Mouse (Mus musculus) lung, embryonic 14.5 days (tissue): ENCODE data around the gene Map4k1. TPM values are rescaled to one million over a fixed set of nuclear protein-coding genes. Genes with fewer than 3 reads are reported as not detected.

Experiments
- ATAC-seq: fragments of 200-750 bp; cut with Nextera tagmentation; 2 replicates; pipeline ENCODE4 v1.8.0; 2017; ENCODE audit warnings: mild to moderate bottlenecking, moderate TSS enrichment, moderate library complexity; ENCODE audit not compliant: insufficient read depth
- DNase-seq: peaks from one replicate; pipeline ENCODE4 v3.0.0-alpha.2; 2015
- H3K27ac ChIP-seq: fragments of 300-500 bp; sonication (generic); 2 replicates; pipeline ENCODE4 v1.5.1; 2014; ENCODE audit warnings: low read depth, mild to moderate bottlenecking, moderate library complexity
- H3K27me3 ChIP-seq: fragments of 300-500 bp; sonication (generic); 2 replicates; pipeline ENCODE4 v1.6.1; 2014; ENCODE audit warnings: low read length, control low read depth; ENCODE audit not compliant: insufficient read depth
- H3K36me3 ChIP-seq: fragments of 300-500 bp; sonication (generic); 2 replicates; pipeline ENCODE4 v1.6.1; 2014; ENCODE audit warnings: control low read depth; ENCODE audit not compliant: insufficient read depth
- H3K4me1 ChIP-seq: fragments of 300-500 bp; sonication (generic); 2 replicates; pipeline ENCODE4 v1.6.1; 2014; ENCODE audit warnings: antibody characterized with exemption, control low read depth; ENCODE audit not compliant: insufficient read depth
- H3K4me2 ChIP-seq: fragments of 300-500 bp; sonication (generic); 2 replicates; pipeline ENCODE4 v1.6.1; 2014; ENCODE audit warnings: mild to moderate bottlenecking
- H3K4me3 ChIP-seq: fragments of 300-500 bp; sonication (generic); 2 replicates; pipeline ENCODE4 v1.5.1; 2014; ENCODE audit warnings: low read depth, low read length
- H3K9ac ChIP-seq: fragments of 300-500 bp; sonication (generic); 2 replicates; pipeline ENCODE4 v1.6.1; 2014
- H3K9me3 ChIP-seq: fragments of 300-500 bp; sonication (generic); 2 replicates; pipeline ENCODE4 v1.6.1; 2016; ENCODE audit warnings: low read depth, low read length, control low read depth
- CTCF ChIP-seq: IDR thresholded peaks from 2 replicates; pipeline ENCODE4 v1.5.1; 2016; ENCODE audit warnings: antibody characterized with exemption, low read depth
- WGBS: fragments of 180-500 bp; shearing (Covaris S2); extraction: QIAGEN DNeasy Blood & Tissue Kit; methylation state at CpG from one replicate; pipeline ENCODE4 v1.1.7; 2014; 5-methylcytosine and 5-hydroxymethylcytosine counted together
- polyA plus RNA-seq: library from polyadenylated mRNA; unstranded; fragments of >200 nt; fragmentation: Nextera tagmentation; extraction: Ambion mirVana; gene quantifications from 2 replicates; pipeline ENCODE4 v1.2.1, GENCODE M21; 2014

The Map4k1 gene
- polyA plus RNA-seq, 1 experiment from 2014 or later, result 8.5 TPM

DNA sequence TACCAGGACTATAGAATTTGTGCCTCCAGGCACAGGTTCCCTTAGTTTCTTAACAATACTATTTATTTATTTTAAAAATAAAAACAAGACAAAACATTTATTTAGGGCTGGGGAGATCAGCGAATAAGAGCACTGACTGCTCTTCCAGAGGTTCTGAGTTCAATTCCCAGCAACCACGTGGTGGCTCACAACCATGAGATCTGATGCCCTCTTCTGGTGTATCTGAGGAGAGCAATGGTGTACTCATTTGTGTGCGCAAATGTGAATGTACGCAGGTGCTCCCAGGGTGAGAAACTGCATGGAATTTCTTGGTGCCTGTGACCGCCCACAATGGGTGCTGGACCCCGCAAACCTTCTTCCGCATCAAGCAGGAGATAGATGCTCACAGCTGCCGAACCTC lies 8.8 kb upstream of the Map4k1 start:
- no peak overlapping the region for H3K4me2 ChIP-seq
- ATAC-seq (no peak), DNase-seq (peak; percentile 38)
- H3K27me3 ChIP-seq, result no peaks in the 10 kb centered on the region
- H3K4me1 ChIP-seq, result peaks cover 13% of the 10 kb centered on the region
- no peak overlapping the region for H3K9ac ChIP-seq
- WGBS, result 77% methylated on average over 8 of the region's 8 CpGs
- no peaks in the 10 kb centered on the region for H3K9me3 ChIP-seq
- TF ChIP-seq CTCF, result peak; percentile 22; the same call in 1 of the 2 replicates
- no peak overlapping the region for H3K27ac ChIP-seq
- H3K4me3 ChIP-seq, result no peak overlapping the region
- peaks cover 70% of the 10 kb centered on the region for H3K36me3 ChIP-seq

DNA sequence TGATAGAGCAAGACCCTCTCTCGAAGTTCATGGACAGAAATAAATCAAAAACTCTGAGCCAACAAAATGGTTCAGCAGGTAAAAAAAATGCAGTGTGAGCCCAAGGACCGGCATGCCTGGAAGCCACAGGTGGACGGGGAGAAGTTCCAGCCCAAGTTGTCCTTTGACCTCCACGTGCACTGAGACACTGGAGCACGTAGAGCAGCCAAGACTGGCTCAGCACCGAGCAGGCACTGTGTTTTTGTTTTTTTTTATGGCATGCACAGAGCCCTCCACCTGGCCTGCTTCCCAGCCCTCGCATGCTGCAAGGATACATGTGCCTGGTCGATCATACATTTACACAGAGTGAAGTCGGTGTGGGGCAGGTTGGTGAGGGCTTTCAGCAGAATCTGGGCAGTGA lies 4.3 kb upstream of the Map4k1 start:
- Histone ChIP-seq H3K9me3 (no peaks in the 10 kb centered on the region), H3K4me2 (no peak overlapping the region), H3K27ac (no peak overlapping the region), H3K4me1 (peaks cover 5% of the 10 kb centered on the region; the same call in 1 of the 2 replicates), H3K4me3 (no peak overlapping the region), H3K27me3 (no peaks in the 10 kb centered on the region), H3K36me3 (peaks cover 61% of the 10 kb centered on the region), H3K9ac (no peak overlapping the region)
- DNase-seq (no peak), ATAC-seq (no peak)
- WGBS, result 87% methylated on average over 9 of the region's 9 CpGs
- no peak for TF ChIP-seq CTCF

DNA sequence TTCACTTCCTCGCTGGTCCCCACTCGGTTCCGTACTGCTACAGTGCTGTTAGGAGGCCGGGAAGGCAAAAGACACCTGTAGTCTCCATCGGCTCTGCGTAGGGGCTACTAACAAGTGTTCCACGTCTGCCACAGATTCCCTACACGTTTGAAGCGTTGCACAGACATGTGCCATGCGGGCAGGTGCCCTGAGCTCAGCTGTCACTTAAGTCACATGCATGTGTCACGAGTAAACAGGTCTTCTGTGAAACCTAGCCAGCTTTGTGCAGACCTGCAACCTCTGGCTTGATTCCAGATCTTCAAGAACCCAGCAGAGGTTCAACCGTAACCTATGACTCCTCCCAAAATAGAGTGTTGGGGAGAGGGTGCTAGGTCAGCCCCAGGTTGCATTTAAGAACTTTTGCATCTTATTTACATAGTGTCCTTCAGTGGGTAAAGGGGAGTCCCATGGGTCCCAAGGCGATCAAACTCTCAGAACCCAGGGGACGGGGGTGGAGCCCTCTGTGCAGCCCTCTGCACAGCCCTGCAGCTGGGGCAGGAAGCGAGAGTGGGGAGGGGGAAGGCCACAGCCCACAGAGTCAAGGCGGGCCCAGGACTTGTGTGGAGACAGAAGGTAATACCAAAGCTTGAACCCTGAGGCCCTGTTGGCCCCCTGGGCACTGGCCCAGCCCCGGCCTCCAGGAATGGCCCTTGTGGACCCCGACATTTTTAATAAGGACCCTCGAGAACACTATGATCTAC lies 594 bp downstream of the Map4k1 start:
- DNase-seq (peak; percentile 36), ATAC-seq (peak; percentile 49)
- Histone ChIP-seq H3K36me3 (peaks cover 23% of the 10 kb centered on the region), H3K27ac (peak overlapping the region; percentile 81), H3K4me1 (peaks cover 6% of the 10 kb centered on the region; the same call in 1 of the 2 replicates), H3K4me2 (peak overlapping the region; percentile 89), H3K9ac (peak overlapping the region; percentile 68), H3K9me3 (no peaks in the 10 kb centered on the region), H3K4me3 (peak overlapping the region; percentile 76), H3K27me3 (no peaks in the 10 kb centered on the region)
- no peak for TF ChIP-seq CTCF
- WGBS, result 12% methylated on average over 19 of the region's 19 CpGs

DNA sequence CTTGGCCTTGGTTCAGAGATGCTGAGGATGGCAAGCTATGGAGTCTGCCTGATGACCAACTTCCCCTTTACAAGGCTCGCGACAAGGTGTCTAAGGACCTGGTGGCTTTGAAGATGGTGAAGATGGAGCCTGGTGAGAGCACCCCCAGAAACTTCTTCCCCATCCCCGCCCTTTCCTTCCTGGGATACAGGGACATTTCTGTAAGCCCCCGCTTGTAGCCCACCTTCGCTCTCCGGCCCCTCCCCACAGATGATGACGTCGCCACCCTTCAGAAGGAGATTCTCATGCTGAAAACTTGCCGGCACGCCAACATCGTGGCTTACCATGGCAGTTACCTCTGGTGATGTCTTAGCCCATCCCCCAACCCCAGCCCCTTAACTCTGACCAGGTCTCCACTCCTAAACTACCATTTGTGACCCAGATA lies 1.3 kb downstream of the Map4k1 start:
- H3K36me3 ChIP-seq, result peaks cover 16% of the 10 kb centered on the region
- 68% methylated on average over 11 of the region's 11 CpGs for WGBS
- H3K27me3 ChIP-seq, result no peaks in the 10 kb centered on the region
- no peak overlapping the region for H3K27ac ChIP-seq
- no peaks in the 10 kb centered on the region for H3K9me3 ChIP-seq
- H3K9ac ChIP-seq, result peak overlapping the region; percentile 68; the same call in 1 of the 2 replicates
- peak overlapping the region; percentile 76; the same call in 1 of the 2 replicates for H3K4me3 ChIP-seq
- H3K4me2 ChIP-seq, result peak overlapping the region; percentile 89
- DNase-seq (no peak), ATAC-seq (no peak)
- no peak for TF ChIP-seq CTCF
- H3K4me1 ChIP-seq, result peaks cover 6% of the 10 kb centered on the region; the same call in 1 of the 2 replicates

DNA sequence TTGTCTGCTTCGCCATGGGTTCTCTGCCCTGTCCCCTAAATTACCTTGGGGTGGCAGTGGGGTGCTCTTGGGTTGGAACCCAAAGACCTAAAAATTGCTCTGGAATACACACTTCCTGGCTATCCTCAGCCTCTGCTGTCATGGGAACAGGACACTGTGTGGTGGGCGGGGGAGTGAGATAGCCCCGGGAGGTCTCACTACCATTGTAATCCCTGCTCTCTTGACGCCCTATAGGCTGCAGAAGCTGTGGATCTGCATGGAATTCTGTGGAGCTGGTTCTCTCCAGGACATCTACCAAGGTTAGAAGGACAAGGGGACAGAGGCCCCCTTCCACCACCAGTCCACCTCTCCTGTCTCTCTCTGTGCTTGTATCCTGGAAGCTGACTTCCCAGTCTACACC lies 2.0 kb downstream of the Map4k1 start:
- 73% methylated on average over 4 of the region's 4 CpGs for WGBS
- no peak for DNase-seq

DNA sequence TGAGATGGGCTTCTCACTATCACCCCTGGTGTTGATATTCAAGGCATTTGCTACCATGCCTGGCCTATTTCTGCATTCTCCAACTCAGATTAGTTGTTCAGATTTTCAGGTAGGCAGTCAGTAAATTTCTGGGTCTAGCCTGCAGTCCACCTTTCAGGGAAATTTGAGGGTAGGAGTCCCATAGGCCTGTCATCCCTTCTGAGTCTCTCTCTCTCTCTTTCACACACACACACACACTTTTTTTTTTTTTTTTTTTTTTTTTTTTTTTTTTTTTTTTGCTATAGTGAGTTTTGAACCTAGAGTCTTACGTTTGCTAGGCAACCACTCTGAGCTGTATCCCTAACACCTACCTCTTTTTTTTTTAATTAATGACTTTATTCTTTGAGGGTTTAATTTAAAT lies 2.6 kb downstream of the Map4k1 start:
- Histone ChIP-seq H3K9ac (no peak overlapping the region), H3K4me3 (no peak overlapping the region), H3K9me3 (no peaks in the 10 kb centered on the region), H3K27me3 (no peaks in the 10 kb centered on the region), H3K4me1 (peaks cover 6% of the 10 kb centered on the region; the same call in 1 of the 2 replicates), H3K27ac (no peak overlapping the region), H3K36me3 (peaks cover 3% of the 10 kb centered on the region; the same call in 1 of the 2 replicates), H3K4me2 (no peak overlapping the region)
- TF ChIP-seq CTCF, result no peak
- no peak for DNase-seq
- no peak for ATAC-seq
- WGBS, result 88% methylated on average over 1 of the region's 1 CpGs

More for the DNA sequence above, 2.0 kb downstream of the Map4k1 start:
- ATAC-seq, result no peak
- Histone ChIP-seq H3K4me2 (no peak overlapping the region), H3K4me1 (peaks cover 6% of the 10 kb centered on the region; the same call in 1 of the 2 replicates), H3K4me3 (no peak overlapping the region), H3K9me3 (no peaks in the 10 kb centered on the region), H3K27ac (no peak overlapping the region), H3K36me3 (peaks cover 9% of the 10 kb centered on the region), H3K9ac (no peak overlapping the region), H3K27me3 (no peaks in the 10 kb centered on the region)
- TF ChIP-seq CTCF, result no peak

- ATAC-seq, result no peak
- WGBS, result 79% methylated on average over 7 of the region's 7 CpGs
- no peaks in the 10 kb centered on the region for H3K9me3 ChIP-seq
- DNase-seq, result no peak
- no peak for TF ChIP-seq CTCF
- no peak overlapping the region for H3K4me3 ChIP-seq
- H3K4me2 ChIP-seq, result no peak overlapping the region
- H3K4me1 ChIP-seq, result peaks cover 6% of the 10 kb centered on the region; the same call in 1 of the 2 replicates
- no peak overlapping the region for H3K27ac ChIP-seq
- H3K27me3 ChIP-seq, result no peaks in the 10 kb centered on the region
- no peaks in the 10 kb centered on the region for H3K36me3 ChIP-seq
- no peak overlapping the region for H3K9ac ChIP-seq
Observed at GRCm38 (mm10) chr7:28985207-28985606, 3.4 kb downstream of the Map4k1 start.
